Mouse (Mus musculus): ENCODE measurements around the gene Afap1l2. TPM values are rescaled to one million over a fixed set of nuclear protein-coding genes. Genes with fewer than 3 reads are reported as not detected.

Afap1l2 gene
- polyA plus RNA-seq, 2 experiments = 6.8 TPM

DNA sequence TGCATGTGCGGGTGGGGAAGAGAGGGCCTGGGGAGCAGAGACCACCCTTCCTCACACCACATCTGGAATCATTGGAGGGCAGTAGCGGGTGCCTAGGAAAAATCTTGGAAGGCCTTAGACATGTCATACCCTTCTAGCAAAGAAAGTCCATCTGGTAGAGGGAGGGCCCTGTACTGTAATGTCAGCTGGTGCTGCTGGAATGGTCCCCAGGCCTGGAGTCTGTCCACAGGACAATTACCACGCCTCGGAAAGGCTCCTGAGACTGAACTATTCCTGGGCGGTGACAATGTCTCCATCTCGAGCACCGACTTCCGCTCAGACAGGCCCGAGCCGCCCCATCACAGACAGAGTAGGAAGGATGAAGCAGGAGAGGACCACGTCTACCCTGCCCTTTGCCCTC, 67.5 kb downstream of the Afap1l2 start:
- no peak for DNase-seq (ENCODE audit: low spot score)
- Histone ChIP-seq H3K4me2 (replicated peaks; ENCODE audit: low read depth, low read length, severe bottlenecking) (no peak overlapping the region), H3K27ac (replicated peaks; ENCODE audit: low read depth, low read length) (no peak overlapping the region)

DNA sequence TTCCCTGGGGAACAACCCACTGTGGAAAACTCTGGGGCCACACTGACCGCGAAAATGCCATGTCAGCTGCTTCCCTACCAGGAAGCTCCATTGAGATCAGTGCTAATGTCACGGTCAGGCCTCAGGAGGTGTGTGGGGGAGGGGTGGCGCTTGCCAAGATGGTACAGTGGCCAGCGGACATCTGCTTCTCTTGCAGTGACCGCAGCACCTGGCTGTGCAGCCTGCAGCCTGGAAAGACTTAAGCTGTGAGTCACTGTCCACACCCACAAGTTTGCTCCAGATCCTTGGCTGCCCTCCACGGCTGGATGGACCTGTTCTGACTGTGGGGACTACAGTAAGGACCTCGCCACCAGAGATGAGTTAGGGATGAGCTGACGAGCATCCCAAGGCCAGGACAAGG, 68.2 kb downstream of the Afap1l2 start:
- no peak for DNase-seq (ENCODE audit: low spot score)
- Histone ChIP-seq H3K27ac (replicated peaks; ENCODE audit: low read depth, low read length) (no peak overlapping the region), H3K4me1 (ENCODE audit: control insufficient read depth, insufficient read depth, low read length) (no peaks in the 10 kb centered on the region), H3K27me3 (ENCODE audit: control insufficient read depth, insufficient read depth, low read length) (no peaks in the 10 kb centered on the region), H3K4me3 (replicated peaks; ENCODE audit: low read length) (no peak overlapping the region), H3K9me3 (ENCODE audit: control insufficient read depth, low read length) (no peaks in the 10 kb centered on the region), H3K4me2 (replicated peaks; ENCODE audit: low read depth, low read length, severe bottlenecking) (no peak overlapping the region), H3K36me3 (ENCODE audit: control insufficient read depth, insufficient read depth, low read length) (no peaks in the 10 kb centered on the region), H3K9ac (ENCODE audit: low read depth, low read length, severe bottlenecking) (no peak overlapping the region)
- no peak for ATAC-seq (ENCODE audit: low FRiP score, low read depth)
- no peak for TF ChIP-seq POLR2A (IDR thresholded peaks at IDR 0.05; ENCODE audit: borderline replicate concordance, extremely low read depth, insufficient read depth, insufficient read length)
- 84% methylated on average over 9 of the region's 9 CpGs for WGBS

More for the DNA sequence above, 67.5 kb downstream of the Afap1l2 start:
- no peak overlapping the region for H3K4me3 ChIP-seq (replicated peaks; ENCODE audit: low read length)
- H3K9ac ChIP-seq (ENCODE audit: low read depth, low read length, severe bottlenecking) = no peak overlapping the region
- H3K9me3 ChIP-seq (ENCODE audit: control insufficient read depth, low read length) = no peaks in the 10 kb centered on the region
- no peak for ATAC-seq (ENCODE audit: low FRiP score, low read depth)
- no peaks in the 10 kb centered on the region for H3K27me3 ChIP-seq (ENCODE audit: control insufficient read depth, insufficient read depth, low read length)
- peaks cover under 1% of the 10 kb centered on the region; the same call in 1 of the 2 replicates for H3K4me1 ChIP-seq (ENCODE audit: control insufficient read depth, insufficient read depth, low read length)
- no peaks in the 10 kb centered on the region for H3K36me3 ChIP-seq (ENCODE audit: control insufficient read depth, insufficient read depth, low read length)
- WGBS = 83% methylated on average over 11 of the region's 11 CpGs
- no peak for TF ChIP-seq POLR2A (IDR thresholded peaks at IDR 0.05; ENCODE audit: borderline replicate concordance, extremely low read depth, insufficient read depth, insufficient read length)

DNA sequence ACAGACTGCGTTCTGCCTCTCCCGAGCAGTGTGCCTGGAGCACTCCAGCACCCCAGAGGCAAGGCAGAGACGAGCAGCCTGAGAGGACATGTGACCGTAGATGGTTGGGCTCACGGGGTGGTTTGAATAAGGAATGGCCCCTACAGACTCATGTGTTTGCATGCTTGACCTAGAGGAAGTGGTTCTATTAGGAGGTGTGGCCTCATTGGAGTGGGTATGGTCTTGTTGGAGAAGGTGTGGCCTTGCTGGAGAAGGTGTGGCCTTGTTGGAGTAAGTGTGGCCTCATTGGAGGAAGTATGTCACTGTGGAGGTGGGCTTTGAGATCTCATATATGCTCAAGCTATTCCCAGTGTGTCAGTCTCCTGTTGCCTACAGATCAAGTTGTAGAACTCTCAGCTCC, 70.1 kb downstream of the Afap1l2 start:
- ATAC-seq (ENCODE audit: low FRiP score, low read depth) = no peak
- no peak for TF ChIP-seq POLR2A (IDR thresholded peaks at IDR 0.05; ENCODE audit: borderline replicate concordance, extremely low read depth, insufficient read depth, insufficient read length)

DNA sequence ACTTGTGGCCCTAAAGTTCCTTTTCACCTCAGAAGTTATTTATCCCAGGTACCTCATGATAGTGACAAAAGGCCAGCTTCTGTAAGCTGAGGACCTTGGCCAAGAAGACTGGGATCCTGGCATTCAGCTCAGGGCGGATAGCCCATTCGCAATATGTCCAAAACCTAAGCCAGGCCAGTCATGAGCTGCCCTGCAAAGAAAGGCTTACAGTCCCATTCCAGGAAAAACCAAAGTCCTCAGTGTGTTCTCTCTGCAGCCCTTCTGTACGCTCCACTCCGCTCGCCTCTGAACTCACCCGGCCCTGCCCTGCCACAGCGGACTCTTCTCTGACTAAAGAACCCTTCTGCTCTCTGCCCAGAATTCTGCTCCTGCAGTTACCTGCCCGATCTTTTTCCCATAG, 71.8 kb downstream of the Afap1l2 start:
- H3K4me3 ChIP-seq (replicated peaks; ENCODE audit: low read length) = no peak overlapping the region
- no peaks in the 10 kb centered on the region for H3K9me3 ChIP-seq (ENCODE audit: control insufficient read depth, low read length)
- H3K27ac ChIP-seq (replicated peaks; ENCODE audit: low read depth, low read length) = no peak overlapping the region
- H3K4me1 ChIP-seq (ENCODE audit: control insufficient read depth, insufficient read depth, low read length) = no peaks in the 10 kb centered on the region
- DNase-seq (ENCODE audit: low spot score) (no peak), ATAC-seq (ENCODE audit: low FRiP score, low read depth) (no peak)
- no peak overlapping the region for H3K4me2 ChIP-seq (replicated peaks; ENCODE audit: low read depth, low read length, severe bottlenecking)
- no peak for TF ChIP-seq POLR2A (IDR thresholded peaks at IDR 0.05; ENCODE audit: borderline replicate concordance, extremely low read depth, insufficient read depth, insufficient read length)
- no peaks in the 10 kb centered on the region for H3K36me3 ChIP-seq (ENCODE audit: control insufficient read depth, insufficient read depth, low read length)
- no peak overlapping the region for H3K9ac ChIP-seq (ENCODE audit: low read depth, low read length, severe bottlenecking)
- H3K27me3 ChIP-seq (ENCODE audit: control insufficient read depth, insufficient read depth, low read length) = no peaks in the 10 kb centered on the region
- WGBS = 95% methylated on average over 8 of the region's 8 CpGs

More for the DNA sequence above, 70.1 kb downstream of the Afap1l2 start:
- 88% methylated on average over 5 of the region's 5 CpGs for WGBS
- no peak overlapping the region for H3K9ac ChIP-seq (ENCODE audit: low read depth, low read length, severe bottlenecking)
- H3K9me3 ChIP-seq (ENCODE audit: control insufficient read depth, low read length) = no peaks in the 10 kb centered on the region
- no peaks in the 10 kb centered on the region for H3K4me1 ChIP-seq (ENCODE audit: control insufficient read depth, insufficient read depth, low read length)
- H3K27ac ChIP-seq (replicated peaks; ENCODE audit: low read depth, low read length) = no peak overlapping the region
- no peak overlapping the region for H3K4me3 ChIP-seq (replicated peaks; ENCODE audit: low read length)
- no peaks in the 10 kb centered on the region for H3K36me3 ChIP-seq (ENCODE audit: control insufficient read depth, insufficient read depth, low read length)
- no peak for DNase-seq (ENCODE audit: low spot score)
- no peaks in the 10 kb centered on the region for H3K27me3 ChIP-seq (ENCODE audit: control insufficient read depth, insufficient read depth, low read length)
- no peak overlapping the region for H3K4me2 ChIP-seq (replicated peaks; ENCODE audit: low read depth, low read length, severe bottlenecking)

DNA sequence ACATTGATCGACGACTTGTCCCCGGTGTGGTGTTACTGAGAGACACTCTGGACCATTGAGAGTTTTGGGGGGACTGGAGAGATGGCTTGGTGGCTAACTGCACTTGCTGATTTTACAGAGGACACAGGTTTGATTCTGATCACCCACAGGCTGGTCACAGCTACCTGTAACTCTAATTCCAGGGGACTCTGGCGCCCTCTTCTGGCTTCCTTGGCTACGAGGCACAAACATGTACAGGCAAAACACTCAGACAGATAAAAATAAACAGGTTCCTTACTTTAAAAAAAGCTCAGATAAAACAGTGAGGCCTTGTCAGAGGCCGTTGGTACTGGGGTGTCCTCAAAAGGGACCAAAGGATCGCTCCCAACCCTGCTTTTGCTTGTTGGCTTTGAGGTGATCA, 72.3 kb downstream of the Afap1l2 start:
- no peaks in the 10 kb centered on the region for H3K9me3 ChIP-seq (ENCODE audit: control insufficient read depth, low read length)
- no peak for TF ChIP-seq POLR2A (IDR thresholded peaks at IDR 0.05; ENCODE audit: borderline replicate concordance, extremely low read depth, insufficient read depth, insufficient read length)
- no peaks in the 10 kb centered on the region for H3K27me3 ChIP-seq (ENCODE audit: control insufficient read depth, insufficient read depth, low read length)
- H3K9ac ChIP-seq (ENCODE audit: low read depth, low read length, severe bottlenecking) = no peak overlapping the region
- H3K27ac ChIP-seq (replicated peaks; ENCODE audit: low read depth, low read length) = no peak overlapping the region
- 87% methylated on average over 7 of the region's 7 CpGs for WGBS
- no peak for DNase-seq (ENCODE audit: low spot score)
- no peaks in the 10 kb centered on the region for H3K4me1 ChIP-seq (ENCODE audit: control insufficient read depth, insufficient read depth, low read length)
- ATAC-seq (ENCODE audit: low FRiP score, low read depth) = no peak
- H3K36me3 ChIP-seq (ENCODE audit: control insufficient read depth, insufficient read depth, low read length) = no peaks in the 10 kb centered on the region
- H3K4me2 ChIP-seq (replicated peaks; ENCODE audit: low read depth, low read length, severe bottlenecking) = no peak overlapping the region
- no peak overlapping the region for H3K4me3 ChIP-seq (replicated peaks; ENCODE audit: low read length)

DNA sequence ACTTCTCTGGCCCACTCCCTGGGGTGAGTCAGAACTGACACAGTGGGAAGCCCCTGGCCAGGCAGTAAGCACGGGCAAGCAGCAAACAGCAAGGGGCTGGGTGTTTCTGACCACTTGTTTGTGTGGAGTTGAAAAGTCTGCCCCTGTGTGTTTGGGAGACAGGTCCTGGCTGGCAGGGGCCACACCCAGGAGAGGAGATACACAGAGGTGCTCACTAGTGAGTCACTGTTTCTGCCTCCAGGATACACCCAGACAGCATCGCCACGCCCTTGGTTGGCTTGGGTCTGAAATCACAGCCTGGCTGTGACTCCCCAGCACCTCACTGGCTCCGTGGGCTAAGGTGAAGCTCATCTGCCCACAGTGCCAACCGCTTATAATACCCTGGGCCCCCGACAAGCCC, 72.9 kb downstream of the Afap1l2 start:
- H3K4me2 ChIP-seq (replicated peaks; ENCODE audit: low read depth, low read length, severe bottlenecking) = no peak overlapping the region
- no peaks in the 10 kb centered on the region for H3K4me1 ChIP-seq (ENCODE audit: control insufficient read depth, insufficient read depth, low read length)
- no peaks in the 10 kb centered on the region for H3K36me3 ChIP-seq (ENCODE audit: control insufficient read depth, insufficient read depth, low read length)
- no peak for DNase-seq (ENCODE audit: low spot score)
- no peak overlapping the region for H3K4me3 ChIP-seq (replicated peaks; ENCODE audit: low read length)
- WGBS = 78% methylated on average over 6 of the region's 6 CpGs
- H3K27me3 ChIP-seq (ENCODE audit: control insufficient read depth, insufficient read depth, low read length) = no peaks in the 10 kb centered on the region
- ATAC-seq (ENCODE audit: low FRiP score, low read depth) = no peak
- H3K27ac ChIP-seq (replicated peaks; ENCODE audit: low read depth, low read length) = no peak overlapping the region
- H3K9ac ChIP-seq (ENCODE audit: low read depth, low read length, severe bottlenecking) = no peak overlapping the region
- TF ChIP-seq POLR2A (IDR thresholded peaks at IDR 0.05; ENCODE audit: borderline replicate concordance, extremely low read depth, insufficient read depth, insufficient read length) = no peak
- H3K9me3 ChIP-seq (ENCODE audit: control insufficient read depth, low read length) = no peaks in the 10 kb centered on the region
